Mouse (Mus musculus): Measurements from ENCODE around the gene Zfp810.

The Zfp810 gene

GRCm38 (mm10) chr9:22260092-22260422 lies 47.4 kb downstream of the Zfp810 start:
- no peak for DNase-seq (ENCODE audit: low read depth, low spot score)

DNA sequence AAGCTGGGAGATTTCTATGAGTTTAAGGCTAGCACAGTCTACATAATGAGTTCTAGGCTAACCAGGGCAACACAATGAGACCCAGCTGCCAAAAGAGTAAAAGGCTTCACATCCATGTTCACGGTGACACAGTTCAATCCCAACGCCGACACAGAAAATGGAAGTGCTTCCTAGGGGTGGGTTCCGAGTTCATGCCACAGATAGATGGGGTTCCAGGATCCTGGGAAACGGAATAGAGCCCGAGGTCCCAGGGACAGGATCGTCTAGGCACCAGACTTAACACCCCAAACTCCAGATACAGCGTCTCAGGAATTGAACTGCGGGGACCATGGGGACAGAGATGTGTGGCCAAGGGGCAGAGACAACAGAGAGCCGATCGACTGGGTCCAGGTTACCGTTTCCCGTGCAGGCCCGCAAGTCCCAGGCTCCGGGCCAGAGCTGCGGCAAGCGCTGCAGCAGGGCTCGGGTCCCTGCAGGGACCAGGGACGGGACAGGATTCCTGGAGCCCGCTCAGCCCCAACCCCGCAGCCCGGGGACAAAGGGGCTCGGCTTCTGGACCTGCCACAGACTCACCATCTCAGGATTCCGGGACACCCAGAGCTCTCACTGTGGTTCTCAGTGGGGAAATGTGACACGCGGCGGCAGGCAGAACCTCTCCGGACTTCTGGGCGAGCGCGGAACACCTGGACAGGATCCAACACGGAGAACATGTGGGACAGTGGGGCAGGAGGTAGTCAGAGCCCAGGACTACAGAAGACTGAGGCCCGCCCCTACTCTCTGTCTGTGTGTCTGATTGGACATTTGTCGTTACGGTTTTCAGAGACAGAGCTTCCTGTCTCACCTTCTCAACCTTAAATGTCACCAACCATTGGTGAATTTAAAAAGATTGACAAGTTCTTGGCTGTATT lies 48.0 kb downstream of the Zfp810 start, which contains the start of gene Zfp599:
TSS of gene Zfp599 (minus strand) at position 712 of the 908 bp plus-strand sequence.
- DNase-seq (ENCODE audit: low read depth, low spot score), result peak; percentile 43

GRCm38 (mm10) chr9:22258784-22259183 lies 48.7 kb downstream of the Zfp810 start:
- DNase-seq (ENCODE audit: low read depth, low spot score), result no peak

- DNase-seq (ENCODE audit: low read depth, low spot score), result no peak
These were observed 50.9 kb downstream of the Zfp810 start for GRCm38 (mm10) chr9:22256579-22256978.

GRCm38 (mm10) chr9:22244242-22244641 lies 63.2 kb downstream of the Zfp810 start:
- DNase-seq (ENCODE audit: low read depth, low spot score), result no peak

DNA sequence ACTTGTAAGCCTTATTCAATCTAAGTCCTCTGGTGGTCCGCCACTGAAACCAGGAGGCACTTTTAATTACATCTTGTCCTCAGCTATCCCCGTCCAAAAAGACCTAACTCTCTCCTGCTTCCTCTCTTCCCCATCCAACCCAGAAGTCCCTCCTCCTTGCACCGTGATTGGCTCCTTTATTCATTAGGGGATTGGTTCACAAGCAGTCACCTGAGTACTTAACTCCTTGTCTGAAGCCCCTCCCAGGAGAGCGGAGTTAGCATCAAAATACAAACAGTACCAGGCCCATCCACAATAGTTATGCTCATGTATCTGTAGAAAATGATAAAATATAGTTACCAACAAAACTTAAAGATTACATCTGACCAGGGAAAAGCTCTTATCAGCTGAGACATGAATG lies 67.4 kb downstream of the Zfp810 start:
- no peak for DNase-seq (ENCODE audit: low read depth, low spot score)

GRCm38 (mm10) chr9:22230556-22230955 lies 76.9 kb downstream of the Zfp810 start:
- no peak for DNase-seq (ENCODE audit: low read depth, low spot score)

GRCm38 (mm10) chr9:22230061-22230460 lies 77.4 kb downstream of the Zfp810 start:
- no peak for DNase-seq (ENCODE audit: low read depth, low spot score)

- no peak for DNase-seq (ENCODE audit: low read depth, low spot score)
These were observed 77.9 kb downstream of the Zfp810 start for GRCm38 (mm10) chr9:22229386-22230026.

DNA sequence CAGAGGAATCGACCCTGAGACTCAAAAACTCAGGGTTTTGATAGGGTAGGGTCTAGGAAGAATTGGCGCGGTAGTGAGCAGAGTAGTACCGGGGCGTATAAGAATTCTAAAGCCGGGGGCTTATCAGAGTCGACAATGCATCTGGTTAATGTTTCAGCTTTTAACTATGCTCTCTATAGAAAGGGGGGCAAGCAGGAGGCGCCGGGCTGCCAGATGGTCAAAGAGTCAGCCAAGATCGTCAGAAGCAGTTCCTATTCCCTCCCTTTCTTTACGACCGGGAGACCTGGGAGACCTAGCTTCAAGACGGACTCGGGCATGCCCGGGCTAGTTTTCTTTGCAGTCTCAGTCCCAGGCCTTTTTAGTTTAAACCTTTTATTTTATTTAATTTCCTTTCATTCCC lies 80.6 kb downstream of the Zfp810 start:
- no peak for DNase-seq (ENCODE audit: low read depth, low spot score)

Data from embryo, embryonic 11.5 days (tissue).